Mouse (Mus musculus): Measurements from ENCODE around the gene Brinp1.

Brinp1 gene

DNA sequence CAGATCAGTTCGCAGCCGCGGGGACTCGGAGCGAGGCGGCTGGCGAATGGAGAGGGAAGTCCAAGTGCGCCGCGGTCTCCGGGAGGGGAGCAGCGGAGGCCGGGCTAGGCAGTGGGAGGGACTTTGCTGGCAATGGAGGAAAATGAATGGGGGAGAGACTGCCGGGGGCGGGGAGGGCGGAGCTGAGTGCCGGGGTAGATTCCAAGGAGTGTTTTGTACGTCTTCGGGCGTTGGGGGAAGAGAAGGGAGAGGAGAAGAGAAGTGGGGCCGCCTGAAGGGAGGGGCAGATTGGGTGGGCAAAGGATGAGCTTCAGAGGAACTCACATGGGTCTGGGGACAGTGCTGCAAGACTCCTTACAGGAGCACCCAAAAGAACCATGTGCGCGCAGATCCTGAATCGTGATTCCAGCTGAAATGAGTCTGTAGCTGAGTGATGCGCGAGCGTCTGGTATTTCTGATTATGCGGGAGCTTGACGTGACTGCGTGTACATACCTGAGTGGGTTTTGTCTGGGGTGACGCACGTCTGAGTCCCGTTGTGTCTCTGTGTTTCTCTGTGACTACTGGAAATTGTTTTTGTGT lies at the start of gene Brinp1:
Gene Brinp1, minus strand, starts transcription at position 76 of the 580 bp plus-strand sequence.
- DNase-seq (ENCODE audit: low spot score in 2 of 2): peak; percentile 89 to 91

DNA sequence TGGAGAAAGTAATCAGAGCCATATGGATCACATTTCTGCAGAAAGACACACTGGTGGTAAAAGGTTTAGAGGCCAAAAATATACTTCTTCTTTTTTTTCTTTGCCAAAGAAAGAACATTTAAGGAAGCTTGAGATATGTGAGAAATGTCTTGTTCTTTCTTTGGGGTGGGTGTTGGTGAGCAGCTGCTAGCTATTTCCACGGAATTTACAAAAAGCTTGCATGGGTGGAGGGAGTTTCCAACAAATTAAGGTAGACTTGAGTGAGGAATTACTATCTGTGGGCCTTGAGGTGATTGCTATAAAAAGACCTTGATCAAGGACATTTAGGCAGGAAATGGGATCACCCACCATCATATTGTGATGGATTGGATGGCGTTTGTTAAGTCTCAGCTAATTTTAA lies 3.1 kb upstream of the Brinp1 start:
- DNase-seq (ENCODE audit: low spot score in 2 of 2): peak; percentile 12 to 51

DNA sequence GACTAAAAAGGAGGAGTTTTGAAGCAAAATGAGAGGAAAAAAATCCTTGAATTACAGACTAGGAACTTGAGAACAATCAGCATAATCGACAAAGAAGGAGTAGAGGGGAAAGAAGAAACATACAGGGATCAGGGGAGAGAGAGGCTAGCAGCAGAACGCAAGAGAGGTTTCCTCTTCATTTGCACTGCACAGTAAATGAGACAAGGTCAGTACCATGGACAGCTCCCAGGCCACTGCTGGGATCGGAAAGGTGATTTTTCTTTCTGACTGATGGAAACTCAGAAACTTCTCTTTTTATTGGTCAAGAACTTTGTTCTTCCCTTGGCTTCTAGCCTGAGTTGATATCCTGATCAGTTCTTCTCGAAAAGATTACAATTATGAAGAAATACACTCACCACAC lies 1.4 kb upstream of the Brinp1 start:
- DNase-seq (ENCODE audit: low spot score in 2 of 2): no peak

DNA sequence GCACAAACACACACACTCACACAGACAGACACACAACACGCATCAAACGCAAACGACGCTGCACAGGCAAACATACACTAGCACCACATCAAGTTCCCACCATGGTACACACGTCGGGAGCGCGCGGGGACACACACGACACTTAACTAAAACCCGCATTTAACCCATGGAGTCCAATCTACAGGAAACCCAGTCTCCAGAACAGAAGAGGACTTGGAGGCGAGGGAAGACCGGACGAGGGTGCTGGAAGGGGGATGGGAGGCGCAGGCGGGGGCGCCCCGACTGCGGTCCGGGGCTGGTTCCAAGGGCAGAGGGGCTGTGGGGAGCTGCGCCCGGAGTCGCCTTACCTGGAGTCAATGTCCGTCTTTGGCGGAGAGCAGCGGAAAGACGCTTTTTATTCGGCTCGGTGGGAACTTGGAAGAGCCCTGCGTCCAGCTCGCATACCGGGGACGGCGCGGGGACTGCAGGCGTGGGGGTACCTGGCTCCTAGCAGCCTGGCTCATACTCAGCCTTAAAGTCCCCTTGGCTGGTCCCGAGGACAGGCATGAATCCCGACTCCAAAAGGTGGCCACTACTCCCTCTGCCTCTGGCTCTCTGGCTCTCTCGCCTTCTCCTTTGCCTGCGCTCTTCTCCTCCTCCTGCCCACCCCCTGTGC lies 403 bp downstream of the Brinp1 start:
- DNase-seq (ENCODE audit: low spot score in 2 of 2): peak in 1 of 2 experiments; percentile 23

DNA sequence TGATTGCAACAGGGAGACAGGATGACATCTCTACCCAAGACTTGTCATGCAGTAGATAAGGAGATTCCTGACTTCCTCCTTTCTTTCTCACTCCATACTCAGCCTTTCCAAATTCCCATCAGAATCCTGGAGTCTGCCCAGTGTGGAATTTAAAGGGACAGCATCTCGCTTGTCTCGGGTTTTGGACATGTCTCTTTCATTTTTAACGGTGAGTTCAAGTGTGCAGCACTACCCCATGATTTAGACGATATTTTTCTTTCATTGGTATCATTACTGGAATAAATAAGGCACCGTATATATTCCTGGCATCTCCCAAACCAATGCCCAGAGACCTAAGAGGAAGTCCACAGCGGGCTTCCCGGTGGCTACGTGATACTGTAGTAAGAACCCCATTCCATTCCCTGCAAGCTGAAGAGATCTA lies 1.1 kb downstream of the Brinp1 start:
- no peak for DNase-seq (ENCODE audit: low spot score in 2 of 2)

DNA sequence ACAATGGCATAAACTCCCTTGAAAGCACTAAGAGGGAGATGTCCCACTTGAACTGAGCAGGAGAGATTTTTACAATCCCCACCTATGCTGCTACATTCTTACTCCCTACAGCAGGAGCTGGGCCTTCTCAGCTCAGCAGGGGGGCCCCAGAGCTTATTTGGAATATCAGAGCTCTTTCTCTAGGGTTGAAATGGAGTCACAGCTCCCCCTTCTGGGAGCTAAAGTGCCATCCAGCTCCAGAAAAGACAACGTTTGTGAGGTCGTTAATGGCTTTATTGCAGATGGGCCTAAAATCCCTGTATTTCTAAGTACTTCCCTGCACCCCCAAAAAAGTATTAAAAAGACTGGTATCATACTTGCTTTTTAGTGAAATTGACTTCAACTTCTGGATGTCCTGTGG lies 3.6 kb downstream of the Brinp1 start:
- DNase-seq (ENCODE audit: low spot score in 2 of 2): peak; percentile 36 to 46

DNA sequence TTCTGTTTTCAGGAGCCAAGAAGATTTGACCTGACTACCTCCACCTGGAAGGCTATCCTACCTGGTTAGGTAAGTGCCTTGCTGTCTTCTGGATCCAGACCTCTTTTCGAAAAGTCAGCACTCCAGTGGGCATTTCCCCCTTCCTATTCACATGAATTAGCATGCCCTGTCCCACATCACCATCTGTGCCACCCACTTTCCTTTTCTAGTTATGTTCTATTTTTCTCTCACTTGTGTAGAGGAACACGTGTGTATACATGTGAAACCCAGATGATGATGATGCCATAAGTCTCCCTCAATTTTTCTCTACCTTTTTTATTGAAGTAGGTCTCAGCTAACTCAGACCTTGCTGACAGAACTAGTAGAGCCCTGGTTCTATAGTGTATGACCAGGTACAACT lies 11.3 kb downstream of the Brinp1 start:
- no peak for DNase-seq (ENCODE audit: low spot score in 2 of 2)

DNA sequence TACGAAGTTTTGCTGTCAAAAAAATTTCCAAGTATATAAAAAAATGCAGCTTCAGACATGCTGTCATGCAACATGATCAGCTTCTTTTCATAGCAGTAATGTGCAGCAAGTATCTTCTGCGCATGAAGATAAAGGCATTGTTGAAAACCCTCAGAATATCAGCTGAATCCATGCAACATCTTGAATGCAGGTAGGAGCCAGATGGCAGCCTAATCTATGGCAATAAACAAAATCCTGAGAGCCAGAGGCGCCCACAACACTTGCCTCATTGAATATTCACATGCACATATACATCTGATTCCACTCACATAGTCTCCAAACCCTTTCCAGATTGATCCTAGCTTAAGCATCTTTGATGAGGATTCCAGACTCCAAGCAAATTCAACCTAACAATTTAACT lies 24.2 kb downstream of the Brinp1 start:
- DNase-seq (ENCODE audit: low spot score in 2 of 2): no peak

DNA sequence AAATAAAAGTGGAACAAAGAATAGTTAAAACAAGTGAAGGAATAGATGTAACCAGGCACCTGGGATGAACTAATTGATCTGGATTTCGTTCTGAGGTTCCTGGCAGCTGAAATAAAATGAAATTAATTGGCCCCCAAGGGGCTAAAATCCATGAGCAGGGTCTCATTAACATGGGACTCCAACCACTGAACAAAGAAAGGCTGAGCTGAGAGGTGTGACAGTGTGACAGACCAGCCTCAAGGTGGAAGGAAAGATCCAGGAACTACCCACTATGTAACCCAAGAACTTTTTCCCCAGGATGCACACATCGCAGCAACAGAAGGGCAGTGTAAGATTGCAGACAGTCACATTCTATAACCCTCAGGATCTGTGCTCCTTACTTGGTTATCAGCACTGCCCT lies 28.1 kb downstream of the Brinp1 start:
- DNase-seq (ENCODE audit: low spot score in 2 of 2): no peak

DNA sequence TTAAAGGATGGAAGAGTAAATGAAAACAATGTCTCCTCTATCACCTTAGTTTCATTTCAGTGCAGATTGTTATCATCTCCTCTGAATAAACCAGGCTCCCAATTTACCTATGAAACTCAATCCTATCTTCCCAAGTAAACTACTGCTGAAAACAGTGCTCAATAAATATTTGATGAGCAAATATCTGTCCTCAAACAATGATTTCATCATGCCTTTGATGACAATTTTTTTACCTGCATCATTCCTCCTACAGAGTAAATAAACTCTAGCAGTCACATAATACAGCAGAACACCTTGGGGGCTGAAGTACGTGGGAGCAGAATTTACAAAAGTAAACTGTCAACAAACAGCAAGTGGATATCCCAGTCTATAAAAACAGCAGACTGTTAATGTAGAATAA lies 31.3 kb downstream of the Brinp1 start:
- DNase-seq (ENCODE audit: low spot score in 2 of 2): no peak

DNA sequence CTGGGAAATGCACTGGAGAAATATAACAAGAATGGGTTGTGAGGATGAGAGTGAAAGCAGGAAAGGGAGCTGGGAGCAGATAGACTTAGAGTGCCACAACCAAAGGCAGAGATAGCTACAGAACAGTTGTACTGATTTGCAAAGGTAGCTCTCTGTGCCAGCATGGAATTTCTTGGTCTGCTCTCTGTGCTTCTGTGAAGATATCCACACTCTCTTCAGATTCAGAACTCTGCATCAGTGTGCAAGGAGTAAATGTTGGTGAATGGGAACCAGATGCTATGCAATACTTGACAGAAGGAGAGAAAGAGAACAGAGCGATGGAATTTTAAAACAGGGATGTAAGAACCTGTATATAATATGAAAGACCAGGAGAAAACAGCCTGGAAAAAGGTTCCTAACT lies 31.7 kb downstream of the Brinp1 start:
- DNase-seq (ENCODE audit: low spot score in 2 of 2): no peak

DNA sequence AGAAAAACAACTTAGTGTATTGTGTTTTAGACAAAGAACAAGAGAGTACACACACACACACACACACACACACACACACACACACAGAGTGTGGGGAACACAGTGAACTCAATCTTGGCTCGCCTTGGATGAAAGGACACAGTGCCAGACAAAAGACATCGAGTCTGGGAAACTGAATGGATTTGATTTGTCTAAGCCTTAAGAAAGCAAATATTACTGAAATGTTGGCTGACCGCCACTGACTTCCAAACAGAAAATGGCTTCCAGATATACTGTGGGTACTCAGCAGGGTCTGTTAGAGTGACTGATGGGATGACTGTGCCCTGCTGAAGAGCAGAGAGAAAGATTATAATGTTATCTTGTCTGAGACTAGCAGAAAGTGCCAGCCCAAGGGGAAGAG lies 34.1 kb downstream of the Brinp1 start:
- no peak for DNase-seq (ENCODE audit: low spot score in 2 of 2)

DNA sequence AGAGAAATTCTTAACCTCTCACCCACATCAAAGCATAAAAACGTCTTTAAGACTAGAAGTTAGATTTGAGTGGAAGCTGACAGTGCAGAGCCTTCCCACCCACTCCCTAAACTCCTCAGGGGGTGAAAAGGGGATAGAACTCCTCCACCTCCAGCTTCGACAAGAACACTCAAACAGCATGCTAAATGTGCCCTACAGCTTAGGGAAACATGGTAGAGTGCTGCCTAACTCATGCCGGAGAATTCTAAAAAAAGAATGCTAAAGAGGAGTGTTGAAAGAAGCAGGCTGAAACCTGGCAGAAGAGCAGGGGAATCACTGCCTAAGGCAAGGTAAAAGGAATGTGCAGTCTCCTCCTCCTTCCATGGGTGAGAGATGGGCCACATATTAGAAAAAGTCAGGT lies 43.3 kb downstream of the Brinp1 start:
- peak in 1 of 2 experiments; percentile 44 for DNase-seq (ENCODE audit: low spot score in 2 of 2)

DNA sequence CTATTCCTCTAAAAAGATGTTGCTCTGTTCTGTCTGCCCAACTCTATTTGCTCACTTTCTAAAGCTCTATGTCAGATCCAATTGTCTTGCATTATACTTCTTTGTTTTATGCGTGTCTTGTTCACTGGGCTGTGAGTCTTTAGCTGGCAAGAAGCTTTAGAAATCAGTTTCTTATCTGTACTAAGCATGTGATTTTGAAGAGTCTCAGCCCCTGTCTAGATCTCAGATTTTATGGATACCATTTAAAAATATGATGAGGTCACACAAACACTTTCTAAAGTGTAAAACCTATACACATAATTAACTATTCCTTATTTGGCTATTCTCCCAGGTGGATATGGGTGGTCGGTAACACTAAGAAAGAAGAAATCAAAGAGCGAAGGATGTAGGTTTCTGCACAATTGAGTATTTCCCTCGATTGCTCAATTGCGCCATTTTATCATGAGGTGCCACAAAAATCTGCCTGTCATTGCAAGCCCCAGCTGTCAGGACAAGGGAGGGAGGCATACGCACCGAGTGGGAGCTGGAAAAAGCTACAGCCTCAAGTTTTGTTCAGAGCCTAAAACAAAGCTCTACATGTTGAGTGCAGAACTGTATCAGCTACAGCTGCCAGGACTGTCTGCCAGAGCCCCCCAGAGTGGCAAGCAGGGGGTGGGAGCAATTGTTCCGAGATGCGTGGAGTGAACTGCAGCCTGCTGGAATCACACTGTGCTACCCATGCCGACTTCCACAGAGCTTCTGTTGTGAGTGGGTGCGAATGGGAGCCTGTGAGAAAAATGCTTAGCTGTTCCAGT lies 47.6 kb downstream of the Brinp1 start:
- DNase-seq (ENCODE audit: low spot score in 2 of 2): peak; percentile 73 to 79

DNA sequence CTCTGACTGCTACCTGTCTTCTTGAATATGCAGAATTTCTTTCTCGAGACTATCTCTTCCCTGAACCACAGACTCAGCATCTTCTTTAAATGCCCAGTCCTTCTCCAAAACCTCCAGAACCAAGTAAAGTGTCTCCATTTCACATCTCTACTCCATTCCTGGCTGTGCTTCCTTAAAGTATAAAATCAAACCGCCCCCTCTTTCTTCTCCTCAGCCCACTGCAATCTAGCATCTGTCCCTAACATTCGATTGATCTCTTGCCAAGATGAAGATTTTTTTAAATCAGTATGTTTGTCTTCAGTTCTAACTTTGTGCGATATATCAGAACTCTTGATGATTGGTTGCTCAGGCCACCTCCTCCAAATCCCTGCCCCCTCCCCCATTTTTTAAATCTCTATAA lies 63.7 kb downstream of the Brinp1 start:
- DNase-seq (ENCODE audit: low spot score in 2 of 2): no peak

DNA sequence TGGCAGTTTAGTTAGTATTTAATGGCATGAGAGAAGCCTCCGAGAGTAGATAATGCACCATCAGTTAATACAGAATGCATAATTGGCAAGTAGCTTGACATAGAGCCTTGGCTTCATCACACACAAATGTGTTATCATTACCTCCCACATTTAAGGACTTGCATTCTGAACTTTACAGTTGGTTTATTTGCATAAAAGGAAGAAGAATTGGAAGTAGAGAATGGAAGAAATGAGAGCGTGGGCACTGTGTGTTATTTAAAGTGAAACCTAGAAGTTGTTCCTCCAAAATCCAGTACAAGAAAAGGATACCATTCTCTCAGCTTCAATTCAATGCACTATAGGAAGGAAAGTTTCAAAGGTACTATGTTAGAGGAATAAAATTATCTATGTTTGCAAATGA lies 67.9 kb downstream of the Brinp1 start:
- DNase-seq (ENCODE audit: low spot score in 2 of 2): no peak

DNA sequence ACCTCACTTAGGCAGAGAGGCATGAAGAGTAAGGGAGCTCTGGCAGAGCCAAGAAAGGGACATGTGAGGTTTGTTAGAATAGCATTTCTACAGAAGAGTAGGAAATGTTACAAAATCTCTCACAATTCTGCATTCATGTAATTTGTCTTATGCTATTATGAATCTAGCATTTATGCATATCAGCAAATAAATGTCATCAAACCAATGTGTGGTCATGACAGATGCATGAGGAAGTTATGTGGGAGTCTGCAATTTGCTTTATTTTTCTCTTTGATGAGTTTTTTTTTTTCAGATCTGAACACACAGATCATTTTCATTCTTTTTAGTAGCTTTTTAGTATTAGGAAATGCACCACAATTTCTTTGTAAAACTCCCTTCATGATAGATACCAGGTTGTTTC lies 82.2 kb downstream of the Brinp1 start:
- DNase-seq (ENCODE audit: low spot score in 2 of 2): no peak

DNA sequence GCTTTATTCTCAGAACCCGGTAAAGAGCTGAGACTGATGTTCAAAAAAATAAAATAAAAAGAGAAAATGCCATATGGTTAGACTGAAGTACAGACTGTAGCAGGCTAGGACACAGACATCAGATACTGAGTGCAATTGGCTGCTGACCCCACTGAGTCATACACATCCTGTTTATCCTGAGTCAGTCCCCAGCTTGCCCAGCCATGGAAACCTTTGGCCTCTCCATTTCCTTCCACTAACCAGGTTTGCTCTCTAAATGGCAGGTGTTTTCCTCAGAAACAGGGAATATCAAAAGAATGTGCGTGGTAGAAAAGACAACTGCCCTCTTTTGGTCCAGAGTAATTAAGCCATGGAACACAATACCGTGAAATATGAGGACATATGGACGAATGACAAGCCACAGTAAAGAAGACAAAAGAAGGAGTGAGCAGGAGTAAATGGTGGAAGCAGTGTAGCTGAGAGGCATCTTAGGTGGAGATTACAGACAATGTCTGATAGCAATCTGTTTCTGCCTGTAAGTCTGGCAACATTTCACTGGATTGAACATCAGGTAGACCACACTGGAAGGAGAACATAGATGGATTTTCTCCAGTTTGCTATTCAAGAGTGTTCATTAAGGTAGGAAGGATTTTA lies 88.9 kb downstream of the Brinp1 start:
- DNase-seq (ENCODE audit: low spot score in 2 of 2): no peak

DNA sequence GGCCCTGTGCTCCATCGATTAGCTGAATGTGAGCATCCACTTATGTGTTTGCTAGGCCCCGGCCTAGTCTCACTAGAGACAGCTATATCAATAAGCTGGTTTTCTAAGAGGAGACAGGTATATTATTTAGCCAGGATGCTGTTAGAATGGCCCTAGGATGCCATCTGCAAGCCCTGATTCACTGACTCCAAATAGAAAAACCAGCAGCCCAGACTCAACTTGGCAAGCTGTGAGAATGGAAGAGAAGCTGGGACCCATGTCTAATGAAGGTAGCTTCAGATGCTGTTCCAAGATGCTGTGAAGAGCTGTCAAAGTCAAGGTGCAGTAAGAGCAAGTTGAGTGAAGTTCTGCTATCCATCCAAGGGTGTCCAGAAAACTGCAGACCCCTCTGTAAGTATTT lies 89.5 kb downstream of the Brinp1 start:
- no peak for DNase-seq (ENCODE audit: low spot score in 2 of 2)

DNA sequence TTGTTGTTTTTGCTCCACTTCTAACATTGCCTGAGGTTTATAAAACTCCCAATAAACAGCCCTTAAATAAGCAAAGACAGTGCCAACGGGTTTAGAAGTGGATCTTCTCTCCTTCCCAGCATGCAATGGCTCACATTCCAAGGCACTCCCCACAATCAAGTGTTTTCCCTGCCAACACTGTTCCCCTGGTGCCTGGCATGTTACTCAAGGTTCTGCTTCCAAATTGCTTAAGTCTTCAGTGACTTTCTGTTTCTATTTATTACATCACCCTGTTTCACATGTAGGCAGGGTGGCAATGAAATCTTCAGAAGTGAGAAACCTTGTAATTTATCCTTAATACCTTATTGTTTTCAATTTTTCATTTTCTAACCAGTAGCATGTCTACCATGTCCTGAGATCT lies 97.3 kb downstream of the Brinp1 start:
- no peak for DNase-seq (ENCODE audit: low spot score in 2 of 2)

DNA sequence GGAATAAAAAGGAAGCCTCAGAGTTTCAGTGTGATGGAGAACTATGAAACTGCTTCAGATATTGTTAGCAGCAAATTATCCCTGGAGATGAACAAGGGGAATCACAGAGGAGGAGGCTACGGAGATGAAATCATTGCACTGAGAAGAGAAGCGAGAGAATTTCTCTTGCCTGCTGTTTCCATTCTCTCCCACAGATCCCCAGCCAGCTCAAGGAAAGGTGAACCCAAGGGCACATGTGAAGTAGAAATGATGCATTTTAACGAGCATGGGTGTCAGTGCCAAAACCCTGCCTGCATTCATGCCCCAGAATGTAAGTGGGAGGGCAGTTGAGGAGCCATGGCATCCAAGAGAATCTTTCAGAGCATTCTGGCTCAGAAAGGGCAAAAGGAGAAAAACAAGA lies 104.5 kb downstream of the Brinp1 start:
- peak in 1 of 2 experiments; percentile 24 for DNase-seq (ENCODE audit: low spot score in 2 of 2)

DNA sequence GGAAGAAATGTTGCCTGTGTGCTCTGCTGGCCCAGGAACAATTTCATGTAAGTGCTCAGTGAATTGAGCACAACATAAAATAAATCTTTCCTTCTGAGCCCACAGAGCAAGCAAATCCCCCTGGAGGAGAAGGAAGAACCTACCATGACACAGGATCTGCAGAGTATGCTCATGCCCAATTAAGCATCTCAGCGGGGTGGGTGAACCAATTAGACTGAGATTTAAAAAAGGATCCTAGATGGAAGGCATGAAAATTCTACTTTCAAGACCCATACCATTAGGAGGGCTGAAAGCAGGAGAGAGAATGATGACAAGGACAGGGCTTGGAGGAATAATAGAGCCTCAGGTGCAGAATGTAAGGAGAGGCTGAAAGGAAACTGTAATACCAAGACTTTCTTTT lies 107.2 kb downstream of the Brinp1 start:
- DNase-seq (ENCODE audit: low spot score in 2 of 2): no peak

DNA sequence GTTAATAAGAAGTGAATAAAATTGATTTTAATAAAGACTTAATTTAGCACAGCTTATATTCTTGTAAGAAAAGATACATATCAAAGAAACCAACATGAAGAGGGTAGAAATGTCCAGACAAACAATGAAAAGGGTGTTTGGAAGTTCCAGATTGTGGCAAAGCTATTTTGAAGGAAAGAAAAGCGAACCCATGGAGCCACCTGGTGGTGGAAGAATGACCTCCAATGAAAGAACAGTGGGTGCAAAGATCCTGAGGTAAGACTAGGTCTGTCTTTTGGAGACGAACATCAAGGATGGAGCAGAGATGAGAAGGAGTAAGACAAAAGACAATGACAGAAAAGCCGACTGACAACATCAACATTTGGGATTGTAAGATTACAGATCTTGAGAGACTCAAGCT lies 108.2 kb downstream of the Brinp1 start:
- no peak for DNase-seq (ENCODE audit: low spot score in 2 of 2)

All from right cerebral cortex, postnatal 36 days (tissue).